Mouse (Mus musculus) olfactory bulb, adult 2 months (tissue): Measurements from ENCODE around the gene Bud13.

Experiments used
- CTCF ChIP-seq: fragments of 200-500 bp; IDR thresholded peaks from 2 replicates; pipeline ENCODE4 v1.5.1; 2012; ENCODE audit warnings: low read depth, mild to moderate bottlenecking, low read length, moderate library complexity; ENCODE audit not compliant: insufficient read depth
- POLR2A ChIP-seq: fragments of 200-500 bp; IDR thresholded peaks from 2 replicates; pipeline ENCODE4 v1.6.1; 2012; ENCODE audit warnings: mild to moderate bottlenecking, low read depth, low read length, moderate library complexity; ENCODE audit not compliant: insufficient read depth

GRCm38 (mm10) chr9:46246752-46247324 lies 36.0 kb upstream of the Bud13 start:
- TF ChIP-seq POLR2A (no peak), CTCF (peak; percentile 16; the same call in 1 of the 2 replicates)
